Mouse (Mus musculus): ENCODE results near the gene Gm10401. TPM values are rescaled to one million over a fixed set of nuclear protein-coding genes. Genes with fewer than 3 reads are reported as not detected.
A peak's percentile ranks its signal among the peaks of the same experiment; 100 is the strongest.
"Not testable (repeated sequence)": the region's sequence is repeated elsewhere in the genome, so short reads cannot be mapped to it uniquely, and the experiment has no call there.

Gene Gm10401
- total RNA-seq, 2 experiments from 2014 or later = not detected

DNA sequence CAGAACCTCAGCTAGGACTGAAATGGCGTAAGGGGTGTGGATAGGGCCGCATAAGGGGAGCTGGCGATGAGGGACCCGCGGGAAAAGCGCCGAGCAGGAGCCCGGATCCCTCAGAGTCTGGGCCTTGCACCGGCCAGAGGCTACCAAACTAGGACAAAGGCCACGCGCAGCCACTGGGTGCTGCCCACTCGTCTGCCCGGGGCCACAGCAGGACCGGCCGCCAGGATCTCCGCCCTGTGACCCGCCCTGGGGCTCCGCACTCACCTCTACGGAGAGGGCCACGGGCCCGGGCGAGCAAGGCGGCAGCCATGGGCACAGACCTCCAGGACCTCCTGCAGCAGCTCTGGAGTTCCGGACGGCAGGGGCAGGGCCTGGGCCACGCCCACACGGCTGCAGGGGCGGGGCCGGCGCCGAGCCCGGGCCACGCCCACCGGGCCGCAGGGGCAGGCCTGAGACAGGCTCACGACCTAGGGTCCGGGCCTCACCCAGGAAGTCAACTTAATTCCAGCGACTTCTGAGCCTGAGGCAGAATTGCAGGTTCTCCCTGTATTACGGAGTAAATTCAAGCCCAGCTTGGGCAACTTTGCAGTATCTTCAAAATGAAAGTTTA, 21.0 kb upstream of the Gm10401 start, which contains the start of gene Acads:
Gene Acads, minus strand, starts transcription at position 386 of the 610 bp plus-strand sequence.
- peak; percentile 91 to 94 for DNase-seq

DNA sequence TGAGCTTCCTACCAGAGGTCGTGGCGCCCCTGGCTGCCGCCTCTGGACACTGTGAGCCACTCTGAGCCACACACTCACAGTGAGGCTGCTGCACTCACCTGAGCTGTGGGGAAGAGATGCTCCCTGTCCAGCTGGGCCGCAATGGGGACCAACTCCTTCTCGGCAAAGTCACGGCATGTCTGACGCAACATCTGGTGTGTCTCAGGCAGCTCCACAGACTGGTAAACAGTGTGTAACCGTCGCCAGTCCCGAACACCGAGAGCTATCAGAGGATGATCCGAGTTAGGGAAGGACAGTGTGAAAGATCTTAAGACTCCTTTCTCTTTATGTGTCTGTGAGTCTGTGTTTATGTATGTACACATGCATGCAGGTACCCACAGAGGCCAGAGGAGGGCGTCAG, 19.4 kb upstream of the Gm10401 start:
- DNase-seq = no peak

DNA sequence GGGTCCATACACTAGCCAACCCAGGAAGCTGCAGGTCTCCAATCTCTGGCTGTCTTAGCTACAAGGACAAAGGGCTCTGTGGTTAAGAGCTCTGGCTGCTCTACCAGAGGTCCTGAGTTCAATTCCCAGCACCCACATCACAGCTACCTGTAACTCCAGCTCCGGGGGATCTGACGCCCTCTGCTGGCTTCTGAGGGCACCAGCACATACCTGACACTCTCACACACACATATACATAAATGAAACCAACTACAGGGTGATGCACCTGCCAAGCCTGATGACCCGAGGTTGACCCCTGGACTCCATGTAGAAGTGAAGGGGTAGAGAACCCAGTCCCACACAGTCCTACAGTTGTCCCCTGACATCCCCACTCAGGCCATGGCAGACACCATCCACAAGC, 18.3 kb upstream of the Gm10401 start:
- no peak for DNase-seq

DNA sequence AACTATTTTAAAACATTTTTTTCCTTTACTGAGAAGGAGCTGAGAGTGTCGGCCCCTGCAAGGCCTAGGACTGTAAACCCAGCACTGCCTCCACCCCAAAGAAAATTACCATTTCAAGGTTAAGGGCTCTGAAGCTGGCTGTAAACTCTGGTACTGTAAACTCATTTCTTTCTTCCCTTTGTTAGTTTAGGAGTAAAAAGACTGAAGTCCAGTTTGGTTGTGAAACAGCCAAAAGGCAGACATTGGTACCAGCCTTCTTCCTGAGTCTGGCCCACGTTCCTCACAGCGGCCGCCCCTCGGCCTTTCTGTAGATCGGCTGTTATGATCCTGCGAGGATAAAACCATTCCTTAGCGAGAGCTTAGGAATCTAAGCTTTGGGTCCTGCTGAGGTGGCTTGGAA, 16.4 kb upstream of the Gm10401 start:
- DNase-seq = no peak

DNA sequence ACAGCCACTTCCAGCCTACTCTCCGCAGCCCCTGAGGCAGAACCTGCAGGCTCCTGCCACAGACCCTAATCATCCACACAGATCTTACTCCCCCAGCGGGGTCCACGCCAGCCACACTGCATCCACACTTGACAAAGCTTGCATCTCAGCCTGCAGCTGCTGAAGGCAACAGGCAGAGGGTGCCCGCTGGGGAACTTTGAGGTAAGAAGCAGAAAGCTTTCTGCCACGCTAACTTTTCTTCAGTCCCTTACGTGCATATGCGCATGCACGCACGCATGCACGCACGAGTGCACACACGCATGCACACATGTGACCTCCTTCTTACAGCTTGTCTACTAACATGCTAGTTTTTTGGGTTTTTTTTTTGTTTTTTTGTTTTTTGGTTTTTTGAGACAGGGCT, 15.1 kb upstream of the Gm10401 start:
- no peak for DNase-seq

DNA sequence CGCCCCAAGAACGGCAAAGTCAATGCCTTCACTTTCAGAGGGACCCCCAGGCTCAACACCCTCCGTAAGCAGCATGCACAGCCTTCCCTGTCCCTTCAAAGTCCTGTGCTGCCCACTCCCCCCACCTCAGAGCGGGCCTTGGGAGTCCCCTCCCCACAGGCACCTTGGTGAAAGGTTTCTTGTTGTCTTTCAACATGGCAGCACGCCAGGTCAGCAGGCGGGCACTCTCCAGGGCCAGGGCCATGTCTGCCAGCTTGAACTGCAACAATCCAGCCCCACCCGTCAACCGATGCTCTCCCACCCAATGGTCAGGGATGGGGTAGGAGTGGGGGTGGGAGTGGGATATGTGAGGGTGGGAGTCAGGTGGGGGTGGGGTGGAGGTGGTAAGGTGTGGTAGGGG, 13.1 kb upstream of the Gm10401 start:
- peak in 1 of 2 experiments; percentile 50 for DNase-seq

DNA sequence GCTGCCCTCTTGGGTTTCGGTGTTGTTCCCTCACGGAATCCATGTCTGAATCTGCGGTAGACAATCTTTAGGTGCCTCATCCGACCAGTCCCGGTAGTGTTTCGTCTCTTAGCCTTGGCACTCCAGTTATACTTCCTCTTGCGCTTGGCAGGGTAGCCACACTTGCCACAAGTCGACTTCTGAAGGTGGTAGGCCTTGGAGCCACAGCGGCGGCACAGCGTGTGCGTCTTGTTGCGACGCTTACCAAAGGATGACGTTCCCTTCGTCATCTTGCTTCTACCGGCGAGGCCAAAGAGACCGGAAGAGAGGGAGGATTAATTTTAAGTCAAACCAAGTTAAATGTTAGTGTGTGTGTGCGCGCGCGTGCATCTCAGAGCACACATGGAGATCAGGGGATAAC, 5.2 kb upstream of the Gm10401 start:
- not testable (repeated sequence) for DNase-seq

DNA sequence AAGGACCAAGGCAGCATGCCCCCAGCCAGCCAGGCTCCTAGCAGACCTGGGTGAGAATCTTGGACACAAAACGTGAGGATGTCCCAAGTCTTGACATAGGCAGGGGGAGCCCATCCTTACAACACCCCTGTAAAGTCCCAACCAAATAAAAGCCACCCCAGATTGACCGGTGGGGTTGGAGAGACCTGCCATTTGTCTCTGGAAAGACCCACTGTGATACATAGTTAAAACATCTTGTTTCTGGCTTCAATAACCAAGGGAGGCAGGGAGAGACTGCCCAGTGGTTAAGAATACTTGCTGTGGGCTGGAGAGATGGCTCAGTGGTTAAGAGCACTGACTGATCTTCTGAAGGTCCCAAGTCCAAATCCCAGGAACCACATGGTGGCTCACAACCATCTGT, 4.1 kb upstream of the Gm10401 start:
- DNase-seq = no peak

DNA sequence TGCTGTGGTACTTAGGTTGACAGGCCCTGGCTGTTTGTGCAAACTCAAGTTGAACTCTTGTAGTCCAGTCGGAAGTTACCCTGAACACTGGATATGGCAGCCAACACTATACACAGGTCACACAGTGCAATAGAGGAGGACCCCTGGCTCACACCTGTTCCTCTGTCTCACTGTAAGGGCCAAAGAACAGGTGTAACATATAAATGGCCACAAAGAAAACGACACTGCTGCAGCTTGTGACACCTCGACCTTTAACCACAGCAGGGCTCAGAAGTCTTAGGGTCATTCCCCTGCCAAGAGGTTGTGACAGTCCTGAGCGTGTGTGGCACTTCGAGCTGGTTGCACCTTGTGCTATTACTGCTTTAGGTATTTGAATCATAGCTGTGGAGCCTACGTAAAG, 2.4 kb upstream of the Gm10401 start:
- DNase-seq = no peak

DNA sequence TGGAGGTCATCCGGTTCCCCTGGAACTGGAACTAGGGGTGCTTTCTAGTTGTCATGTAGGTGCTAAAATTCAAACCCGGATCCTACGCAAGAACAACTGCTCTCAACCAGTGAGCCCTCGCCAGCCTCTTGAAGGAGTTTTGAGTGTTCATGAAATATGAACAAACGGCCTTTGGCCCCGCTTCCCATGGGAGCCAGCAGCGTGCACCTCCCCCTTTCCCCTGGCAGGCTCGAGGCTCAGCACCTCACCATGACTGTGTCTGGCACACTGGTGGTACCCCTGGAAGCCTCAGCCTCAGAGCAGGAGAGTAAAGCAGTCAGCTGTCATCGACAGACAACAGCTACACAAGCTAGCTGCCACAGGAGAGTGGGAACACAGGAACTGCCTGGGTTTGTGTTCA, 1.9 kb upstream of the Gm10401 start:
- peak; percentile 58 to 75 for DNase-seq

DNA sequence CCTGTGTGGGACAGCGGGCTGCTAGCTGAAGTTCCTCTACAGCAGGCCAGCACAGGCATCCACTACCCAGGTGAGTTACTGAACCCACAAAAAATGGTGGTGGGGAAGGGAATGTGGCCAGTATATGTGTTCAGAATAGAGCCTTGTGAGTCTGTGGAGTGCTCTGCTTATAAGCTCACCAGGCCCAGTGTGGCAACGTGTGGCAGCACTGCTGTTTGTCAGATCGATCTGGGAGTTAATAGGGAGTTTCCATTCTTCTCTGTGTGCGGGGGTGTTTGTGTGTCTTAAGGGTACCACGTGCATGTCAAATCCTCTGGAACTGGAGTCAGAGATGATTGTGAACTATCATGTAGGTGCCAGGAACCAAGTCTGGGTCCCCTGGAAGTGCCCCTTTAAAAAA, 1.4 kb upstream of the Gm10401 start:
- no peak for DNase-seq

DNA sequence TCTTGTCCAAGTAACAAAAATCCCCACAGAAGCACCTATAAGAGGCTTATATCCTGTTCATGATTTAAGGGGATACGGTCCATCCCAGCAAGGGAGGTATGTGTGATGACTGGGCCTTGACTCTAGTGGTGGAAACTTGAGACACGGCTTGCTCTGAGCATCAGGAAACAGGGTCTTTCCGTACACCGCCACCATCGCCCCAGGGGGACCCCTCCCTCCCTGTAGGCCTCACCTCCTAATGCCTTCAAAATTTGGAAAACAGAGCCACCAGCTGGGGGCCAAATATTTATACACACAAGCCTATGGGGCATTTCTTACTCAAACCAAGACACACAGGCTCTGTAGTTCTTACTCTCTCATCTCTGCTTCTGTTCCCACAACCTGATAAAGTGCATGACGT, 6.3 kb downstream of the Gm10401 start:
- no peak for DNase-seq

DNA sequence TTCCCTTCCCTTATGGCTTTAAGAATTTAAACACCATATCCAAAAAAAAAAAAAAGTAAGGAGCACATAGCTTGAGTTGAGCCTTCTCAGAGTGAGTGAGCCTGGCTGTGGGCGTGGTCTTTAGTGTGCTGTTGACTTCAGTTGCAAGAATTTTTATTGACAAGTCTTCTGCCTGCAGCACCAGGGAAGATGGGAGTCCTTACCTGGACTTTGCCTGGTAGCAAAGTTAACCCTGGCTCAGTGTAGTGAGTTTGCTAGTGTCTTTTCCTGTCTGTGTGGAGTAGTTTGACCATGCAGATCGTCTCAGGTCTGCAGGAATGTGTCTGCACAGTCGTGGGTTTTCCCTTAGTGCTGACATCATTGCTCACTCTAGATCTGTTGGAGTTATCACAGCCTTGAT, 7.1 kb downstream of the Gm10401 start:
- DNase-seq = no peak

DNA sequence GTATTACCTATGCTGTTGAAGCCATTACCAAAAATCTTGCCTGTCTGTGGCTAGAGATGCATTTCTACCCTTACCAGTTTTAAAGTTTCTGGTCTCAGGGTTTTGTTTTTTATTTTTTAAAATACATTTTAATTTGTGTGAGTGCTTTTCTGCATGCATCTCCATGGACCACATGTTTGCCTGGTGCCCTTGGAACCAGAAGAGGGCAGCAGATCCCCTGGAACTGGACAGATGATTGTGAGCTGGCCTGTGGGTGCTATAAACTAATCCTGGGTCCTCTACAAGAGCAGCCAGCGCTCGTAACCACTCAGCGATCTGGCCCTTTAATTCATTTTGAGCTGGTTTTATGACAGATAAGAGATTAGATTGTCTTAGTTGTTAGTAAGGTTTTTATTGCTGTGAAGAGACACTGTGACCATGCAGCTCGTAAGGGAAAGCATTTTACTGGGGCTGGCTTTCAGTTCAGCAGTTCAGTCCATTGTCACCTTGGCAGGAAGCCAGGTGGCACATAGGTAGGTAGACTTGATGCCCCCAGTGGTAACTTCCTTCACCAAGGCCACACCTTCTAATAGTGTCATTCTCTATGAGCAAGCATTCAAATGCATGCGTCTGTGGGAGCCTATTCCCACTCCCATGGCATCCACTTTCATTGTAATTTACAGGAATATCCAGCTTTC, 8.4 kb downstream of the Gm10401 start:
- DNase-seq = no peak

DNA sequence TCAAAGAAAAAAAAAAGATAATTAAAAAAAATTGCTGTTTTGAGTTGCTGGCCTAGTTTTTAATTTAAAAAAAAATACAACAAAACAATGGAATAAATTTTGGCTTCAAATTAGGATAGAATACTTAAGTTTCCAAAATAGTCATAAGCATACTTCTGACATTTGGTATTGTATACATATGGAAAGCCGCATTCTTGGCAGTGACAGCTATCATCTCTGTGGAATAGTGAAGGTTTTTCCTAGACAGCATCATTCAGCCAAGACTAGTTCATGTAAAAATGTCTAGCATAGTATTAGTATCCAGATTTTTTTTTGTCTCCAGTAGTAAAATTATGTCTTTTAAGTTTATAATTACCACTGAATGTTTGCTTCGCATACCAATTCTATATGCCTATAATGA, 12.4 kb downstream of the Gm10401 start:
- no peak for DNase-seq

DNA sequence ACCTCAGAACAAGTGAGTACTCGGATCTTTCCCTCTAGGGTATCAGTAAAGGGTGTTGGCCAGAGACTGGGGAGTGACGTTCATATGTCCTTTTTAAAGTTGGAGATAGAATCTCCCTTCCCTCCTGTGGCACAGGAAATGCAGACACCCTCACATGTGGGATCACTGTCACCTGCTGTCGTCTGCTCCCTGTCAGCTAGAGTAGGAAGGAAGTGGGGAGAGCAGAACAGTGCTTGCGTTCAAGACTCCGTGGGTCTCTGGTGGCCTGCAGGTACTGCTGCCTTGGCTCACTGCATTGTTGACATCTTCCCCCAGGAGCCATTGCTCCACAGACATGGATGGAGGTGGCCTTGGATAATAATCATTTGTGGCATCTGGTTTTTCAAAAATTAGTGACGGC, 14.6 kb downstream of the Gm10401 start:
- DNase-seq = no peak

DNA sequence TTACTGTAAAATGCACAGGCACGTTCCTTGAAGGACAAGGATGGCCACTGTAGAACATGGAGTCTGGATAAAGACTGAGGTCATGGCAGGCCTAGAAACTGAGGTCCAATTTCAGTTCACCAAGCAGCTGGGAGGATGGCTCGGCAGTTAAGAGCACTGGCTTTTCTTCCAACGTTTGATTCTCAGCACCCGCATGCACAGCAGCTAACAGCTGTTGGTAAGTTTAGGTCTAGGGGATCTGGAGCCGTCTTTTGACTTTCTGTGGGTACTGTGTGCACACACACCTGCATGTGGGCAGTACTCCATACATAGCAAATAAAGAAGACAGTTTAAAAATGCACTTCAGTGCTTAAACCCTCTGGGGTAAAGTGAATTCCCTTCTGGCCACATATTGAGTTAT, 16.5 kb downstream of the Gm10401 start:
- DNase-seq = no peak

DNA sequence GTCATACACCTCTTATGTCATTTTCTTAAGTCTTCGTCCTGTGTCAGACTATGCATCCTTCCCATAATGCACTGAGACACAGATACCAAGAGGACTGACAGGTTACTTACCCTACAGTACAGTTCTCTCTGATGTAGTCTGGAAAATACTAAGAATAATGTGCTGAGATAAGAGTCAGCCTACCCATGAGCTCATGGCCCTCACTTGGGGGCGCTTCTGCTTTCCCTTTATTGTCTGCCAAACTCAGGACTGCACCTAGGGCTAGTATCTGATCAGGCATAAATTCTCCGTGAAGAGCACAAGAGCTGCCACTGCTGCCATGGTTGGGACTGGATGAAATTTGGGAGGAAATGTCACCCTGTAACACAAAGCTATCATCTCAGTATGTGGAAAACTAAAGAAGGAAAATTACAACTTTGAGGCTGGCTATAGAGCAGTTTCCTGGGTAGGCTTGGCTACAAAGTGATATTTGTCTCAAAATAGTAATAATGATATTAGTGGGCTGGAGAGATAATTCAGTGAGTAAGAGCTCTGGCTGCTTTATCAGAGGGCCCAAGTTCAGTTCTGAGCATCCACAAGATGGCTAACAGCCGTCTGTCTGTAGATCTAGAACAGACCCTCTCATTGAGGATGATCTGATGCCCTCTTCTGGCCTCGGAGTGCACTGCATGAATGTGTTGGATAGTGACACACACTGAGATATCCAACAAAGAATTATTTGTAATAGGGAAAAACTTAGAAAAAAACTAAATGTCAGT, 21.8 kb downstream of the Gm10401 start:
- DNase-seq = peak; percentile 79 to 83

DNA sequence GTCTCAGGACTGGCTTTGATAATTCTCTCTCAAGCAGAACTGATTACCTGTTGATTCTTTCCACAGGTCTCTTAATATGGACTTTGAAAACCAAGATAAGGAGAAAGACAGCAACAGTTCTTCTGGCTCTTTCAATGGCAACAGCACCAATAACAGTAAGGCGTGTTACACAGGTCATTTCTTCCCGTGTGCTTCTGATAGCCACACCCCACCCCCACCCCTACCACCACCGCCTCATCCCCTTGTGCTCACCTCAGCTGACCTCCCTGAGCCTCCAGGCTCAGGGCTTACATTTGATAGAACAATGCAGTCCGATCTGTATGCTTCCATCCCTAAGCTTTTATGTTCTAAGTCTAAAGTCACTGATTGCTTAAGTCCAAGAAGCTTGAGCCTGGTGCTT, 23.3 kb downstream of the Gm10401 start:
- DNase-seq = no peak

DNA sequence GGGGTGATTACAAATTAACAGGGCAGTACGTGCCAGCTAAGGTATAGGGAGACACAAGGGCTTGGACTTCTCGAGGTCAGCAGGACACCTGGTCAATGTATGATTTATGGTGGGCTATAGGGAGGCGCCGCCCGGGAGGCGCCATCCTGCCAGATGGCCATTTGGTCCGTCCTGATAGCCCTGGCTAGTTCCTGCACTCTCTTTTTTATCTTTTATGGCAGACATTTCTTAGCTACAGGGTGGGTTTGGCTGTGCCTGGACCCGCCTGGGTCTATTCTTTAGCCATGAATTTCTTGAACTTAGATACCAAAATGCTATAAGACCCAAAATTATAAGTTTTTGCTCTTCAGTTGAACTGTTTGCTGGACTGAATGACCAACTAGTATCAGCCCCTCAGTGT, 24.8 kb downstream of the Gm10401 start:
- not testable (repeated sequence) for DNase-seq

DNA sequence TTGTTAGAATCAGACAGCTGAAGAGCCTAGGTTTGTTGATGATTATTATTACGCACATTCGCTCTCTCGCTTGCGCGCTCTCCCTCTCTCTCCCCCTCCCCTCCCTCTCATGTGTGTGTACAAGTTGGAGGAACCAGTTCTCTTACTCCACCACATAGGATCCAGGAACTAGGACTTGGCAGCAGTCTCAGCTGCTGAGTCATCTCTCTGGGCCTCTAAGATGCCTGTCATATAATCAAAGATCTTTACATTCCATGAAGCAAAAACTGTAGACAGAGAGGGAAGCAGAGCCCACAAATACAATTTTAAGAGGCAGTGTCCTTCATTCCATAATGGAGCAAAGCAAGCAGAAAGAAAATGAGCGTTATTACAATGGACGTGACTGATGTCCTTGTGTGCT, 26.0 kb downstream of the Gm10401 start:
- DNase-seq = peak; percentile 65 to 70

DNA sequence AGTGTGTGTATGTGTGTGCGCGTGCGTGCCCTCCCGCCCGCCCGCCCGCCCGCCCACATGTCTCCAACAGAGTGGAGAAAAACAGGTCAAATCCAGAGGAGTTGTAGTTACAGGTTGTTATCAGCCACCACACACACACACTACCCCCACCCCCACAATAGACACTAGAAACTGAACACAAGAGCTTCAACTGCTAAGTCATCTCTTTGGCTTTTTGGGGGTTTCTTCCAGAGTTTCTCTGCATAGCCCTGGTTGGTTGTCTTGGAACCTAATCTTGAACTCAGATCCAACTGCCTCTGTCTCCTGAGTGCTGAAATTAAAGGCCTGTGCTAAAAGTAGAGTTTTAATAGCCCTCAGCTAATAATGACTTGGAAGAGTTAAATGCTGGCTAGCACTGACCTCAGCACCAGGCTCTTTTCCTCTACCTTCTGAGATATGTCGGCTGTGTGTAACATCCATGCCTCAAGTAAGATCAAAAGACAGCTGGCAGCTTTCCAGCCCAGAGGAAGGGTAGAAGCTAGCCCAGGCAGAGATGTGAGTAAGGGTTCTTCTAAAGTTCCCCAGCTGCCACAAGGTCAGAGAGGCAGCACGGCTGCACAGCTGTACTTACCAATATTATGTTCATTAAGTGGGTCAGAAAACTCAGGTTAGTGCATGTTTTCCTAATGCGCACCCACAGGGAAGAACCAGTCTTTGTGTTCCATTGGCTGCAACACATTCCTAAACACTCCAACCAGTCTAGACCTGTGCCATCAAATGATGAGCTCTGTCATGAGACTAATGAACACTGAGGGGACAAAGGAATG, 26.8 kb downstream of the Gm10401 start:
- peak; percentile 60 to 77 for DNase-seq

DNA sequence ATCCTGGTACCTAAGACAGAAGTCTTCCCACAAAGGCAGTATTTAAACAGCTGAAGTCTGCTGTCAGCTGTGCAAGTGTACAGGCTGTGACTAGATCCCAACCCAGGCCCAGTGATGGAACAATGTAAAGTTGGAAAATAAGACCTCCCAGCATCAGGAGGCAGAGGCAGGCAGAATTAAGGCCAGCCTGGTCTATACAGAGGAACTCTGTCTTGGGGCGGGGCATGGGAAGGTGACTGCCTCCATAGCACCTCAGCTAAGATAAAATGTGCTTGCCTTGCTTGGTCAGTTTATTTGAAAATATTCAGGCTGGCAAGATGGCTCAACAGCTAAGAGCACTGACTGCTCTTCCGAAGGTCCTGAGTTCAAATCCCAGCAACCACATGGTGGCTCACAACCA, 27.6 kb downstream of the Gm10401 start:
- DNase-seq = no peak

Measured in adrenal gland, postnatal 36 days (tissue).